Mouse (Mus musculus) adrenal gland, adult 8-10 months (tissue): Measurements from ENCODE around the gene Mapre3. TPM values are rescaled to one million over a fixed set of nuclear protein-coding genes. Genes with fewer than 3 reads are reported as not detected.

Source experiments
- DNase-seq: peaks from one replicate; pipeline ENCODE4 v3.0.0; 2022
- total RNA-seq, 4 experiments: library from RNA; stranded (reverse); gene quantifications; 2 replicates each; pipeline ENCODE4 v1.2.4; 2022

Mapre3 gene
- total RNA-seq: 10 to 100 TPM; 75.9 to 93.2 (median 85.2) TPM

DNA sequence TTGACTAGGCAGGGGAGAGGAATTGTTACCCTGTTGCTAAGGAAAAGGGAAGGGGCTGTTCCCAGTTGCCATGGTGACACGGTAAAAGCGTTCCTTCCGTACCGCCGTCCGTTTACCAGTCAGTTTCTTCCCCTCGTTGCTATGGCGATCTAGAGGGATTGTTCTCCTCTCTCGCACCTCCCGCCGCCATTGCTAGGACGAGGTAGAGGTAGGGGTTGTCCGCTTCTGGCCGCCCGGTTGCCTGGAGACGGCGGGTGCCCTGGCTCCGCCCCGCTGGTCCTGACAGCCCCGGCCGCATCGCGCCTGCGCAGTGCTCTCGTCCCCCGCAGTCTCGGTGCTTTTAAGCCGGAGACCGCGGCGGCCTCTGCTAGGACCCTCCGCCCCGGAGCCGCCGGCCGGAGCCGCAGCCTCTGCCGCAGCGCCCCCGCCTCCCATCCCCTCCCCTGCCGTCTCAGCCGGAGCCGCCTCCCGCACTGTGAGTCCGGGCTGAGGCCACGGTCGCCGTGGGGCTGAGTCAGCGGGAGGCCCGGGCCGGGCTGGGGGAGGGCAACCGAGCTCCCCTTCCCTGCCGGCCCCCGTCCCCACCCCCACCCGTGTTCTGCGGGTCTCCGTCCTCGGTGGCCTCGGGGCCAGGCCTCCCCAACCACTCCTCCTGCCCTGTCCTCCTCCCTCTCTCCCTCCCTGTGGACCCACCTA, at the start of gene Mapre3:
Gene Mapre3 (plus strand): TSS at position 218 of the 696 bp plus-strand sequence.
- peak; percentile 87 for DNase-seq

DNA sequence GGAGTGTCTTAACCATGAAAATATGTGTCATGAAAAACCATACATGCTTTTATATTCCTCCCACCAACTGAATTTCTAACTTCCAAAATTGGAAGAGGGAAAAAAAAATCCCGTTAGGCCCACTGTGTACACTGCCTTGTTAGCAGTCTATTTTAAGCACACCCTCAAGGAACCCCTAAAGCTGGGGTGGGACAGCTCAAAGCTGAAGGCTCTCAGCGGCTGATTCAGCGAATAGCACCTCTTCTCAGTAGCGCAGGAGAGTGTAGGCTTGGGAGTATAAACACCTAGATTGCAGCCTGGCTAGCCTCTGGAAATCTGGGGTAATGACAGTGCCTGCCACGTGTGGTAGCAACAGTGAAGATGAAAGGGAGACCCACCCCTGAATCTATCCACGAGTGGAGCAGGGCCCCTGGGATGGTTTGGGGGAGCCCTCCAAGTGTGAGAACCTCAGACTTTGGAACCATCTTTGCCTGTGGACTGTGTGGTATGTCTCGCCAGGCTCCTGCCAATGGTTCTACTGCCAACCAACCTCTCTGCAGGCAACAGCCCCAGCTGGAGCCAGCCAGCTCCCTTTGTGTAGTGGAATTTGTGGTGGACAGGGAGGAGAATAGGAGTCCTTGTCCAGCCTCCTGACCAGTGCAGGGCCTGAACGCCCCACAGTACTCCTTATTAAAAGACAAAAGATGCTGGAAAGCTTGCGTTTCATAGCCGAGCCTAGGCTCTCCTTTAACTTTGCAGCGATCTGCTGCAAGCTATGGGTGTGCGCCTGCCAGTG, 48.7 kb upstream of the Mapre3 start:
- DNase-seq: no peak

DNA sequence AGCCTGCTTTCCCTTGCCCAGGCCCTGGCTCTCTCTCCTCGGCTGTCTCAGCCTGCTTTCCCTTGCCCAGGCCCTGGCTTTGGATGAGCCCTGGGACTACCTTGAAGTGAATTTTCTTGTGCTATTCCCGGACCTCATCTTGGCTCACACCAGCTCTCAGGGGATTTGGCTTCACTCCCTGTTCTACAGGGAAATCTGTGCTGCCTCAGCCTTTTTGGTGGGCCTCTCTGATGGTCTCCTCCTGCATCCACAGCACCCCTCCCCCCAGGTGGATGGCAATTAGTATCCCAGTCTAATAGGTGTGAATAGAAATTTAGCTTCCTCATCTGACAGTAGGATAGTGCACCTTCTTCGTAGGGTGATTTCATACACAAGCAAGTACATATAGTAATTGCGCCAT, 46.4 kb upstream of the Mapre3 start:
- no peak for DNase-seq

DNA sequence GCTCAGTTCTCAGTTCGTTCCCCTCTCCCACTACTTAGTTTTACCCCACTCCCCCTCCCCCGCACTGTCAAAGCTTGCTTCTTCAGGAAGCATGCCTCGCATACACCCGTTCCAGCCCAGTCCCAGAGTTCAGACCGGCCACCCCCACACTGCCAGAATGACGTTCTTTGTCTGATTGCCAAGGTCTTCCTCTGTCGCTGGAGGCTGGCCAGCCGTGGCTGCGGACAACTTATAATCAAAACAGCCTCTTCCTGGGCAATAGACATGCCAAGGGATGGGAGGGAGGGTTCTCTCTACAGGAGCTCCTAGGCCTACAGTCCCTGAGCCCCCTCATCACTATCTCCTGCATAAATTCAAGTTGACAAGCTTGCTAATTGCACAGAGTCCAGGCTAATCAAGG, 45.8 kb upstream of the Mapre3 start:
- peak; percentile 74 for DNase-seq

DNA sequence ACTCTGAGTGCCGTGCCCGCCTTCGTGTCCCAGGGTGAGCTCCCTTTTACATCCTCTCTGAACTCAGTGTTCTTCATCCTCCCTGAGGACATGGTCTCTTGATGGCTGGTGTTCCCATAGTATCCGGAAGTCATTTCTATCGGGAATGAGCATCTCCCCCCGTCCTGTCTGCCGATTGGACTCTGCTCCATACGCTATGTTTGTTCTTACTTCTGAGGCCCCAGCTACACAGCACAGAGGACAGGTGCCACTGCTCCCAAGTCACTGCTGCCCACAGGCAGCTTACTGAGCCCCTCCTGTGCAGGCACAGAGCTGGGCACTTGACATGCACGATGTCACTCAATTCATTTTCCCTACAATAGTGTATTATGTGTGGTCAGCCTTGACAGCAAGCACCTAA, 45.4 kb upstream of the Mapre3 start:
- no peak for DNase-seq

DNA sequence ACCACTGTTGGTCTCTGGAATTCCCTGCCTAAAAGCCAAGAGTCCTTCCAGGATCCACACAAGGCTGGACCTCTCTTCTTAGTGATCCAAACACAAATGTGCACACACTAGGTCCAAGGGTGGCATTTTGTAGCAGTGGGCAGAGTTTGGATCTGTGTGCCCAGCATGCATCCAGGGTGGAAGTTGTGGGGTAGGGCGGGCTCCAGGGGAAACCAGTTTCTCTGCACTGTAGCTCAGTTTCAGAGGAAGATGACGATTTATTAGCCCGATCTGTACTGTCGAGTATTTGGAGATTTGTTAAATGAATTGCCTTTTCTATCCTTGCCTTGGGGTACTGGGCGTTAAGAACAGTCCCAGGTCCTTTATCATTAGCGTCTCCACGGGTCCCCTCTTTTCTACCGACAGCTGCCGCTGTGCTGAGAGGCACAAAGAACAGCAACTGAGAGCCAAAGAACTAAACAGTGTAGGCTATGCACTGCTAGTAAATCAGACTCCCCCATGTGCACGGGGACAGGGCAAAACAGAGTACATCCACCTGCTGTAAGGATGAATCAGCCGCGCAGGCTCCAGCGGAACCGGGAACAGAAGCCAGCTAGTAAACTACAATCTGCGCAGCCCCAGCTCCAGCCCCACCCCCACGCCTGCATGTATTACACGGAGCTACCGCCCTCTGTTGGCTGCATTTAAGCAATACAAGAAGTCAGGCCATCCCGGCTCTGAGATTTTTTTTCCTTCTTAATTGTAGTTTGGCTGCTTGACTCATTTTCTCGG, 39.7 kb upstream of the Mapre3 start:
- peak; percentile 73 for DNase-seq

DNA sequence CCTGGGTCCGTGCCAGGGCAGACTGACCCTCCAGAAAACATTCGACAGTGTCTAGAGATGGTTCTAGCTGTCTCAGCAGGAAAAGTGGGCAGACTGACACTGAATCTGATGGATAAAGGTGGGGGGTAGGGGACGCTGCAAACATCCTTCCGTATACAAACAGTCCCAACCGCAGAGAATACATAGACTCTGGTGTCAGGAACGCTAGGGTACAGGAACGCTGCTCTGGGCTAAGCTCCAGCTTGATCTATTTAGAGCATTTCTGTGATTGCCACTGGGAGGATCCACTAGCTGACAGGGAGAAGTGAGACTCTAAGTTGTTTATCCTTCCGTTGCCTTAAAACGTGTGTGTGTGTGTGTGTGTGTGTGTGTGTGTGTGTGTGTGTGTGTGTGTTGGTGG, 33.7 kb upstream of the Mapre3 start:
- no peak for DNase-seq

DNA sequence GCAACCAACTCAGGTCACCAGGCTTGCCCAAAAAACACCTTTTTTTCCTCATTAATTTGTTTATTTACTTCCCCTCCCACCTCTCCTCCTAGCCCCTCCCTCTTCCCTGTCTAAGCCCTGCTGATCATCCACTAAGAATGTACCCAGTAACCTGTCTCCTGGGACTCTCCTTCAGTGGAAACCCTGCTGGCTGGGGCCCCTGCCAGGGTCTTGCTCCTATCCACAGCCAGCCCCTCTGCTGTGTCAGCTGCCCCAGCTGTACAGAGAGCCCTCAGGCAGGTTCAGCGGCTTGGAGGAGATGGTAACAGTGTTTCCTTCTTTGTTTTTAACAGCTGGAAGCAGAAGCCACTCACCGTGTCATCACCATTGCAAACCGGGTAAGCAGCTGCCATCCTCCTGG, 33.3 kb upstream of the Mapre3 start:
- no peak for DNase-seq

DNA sequence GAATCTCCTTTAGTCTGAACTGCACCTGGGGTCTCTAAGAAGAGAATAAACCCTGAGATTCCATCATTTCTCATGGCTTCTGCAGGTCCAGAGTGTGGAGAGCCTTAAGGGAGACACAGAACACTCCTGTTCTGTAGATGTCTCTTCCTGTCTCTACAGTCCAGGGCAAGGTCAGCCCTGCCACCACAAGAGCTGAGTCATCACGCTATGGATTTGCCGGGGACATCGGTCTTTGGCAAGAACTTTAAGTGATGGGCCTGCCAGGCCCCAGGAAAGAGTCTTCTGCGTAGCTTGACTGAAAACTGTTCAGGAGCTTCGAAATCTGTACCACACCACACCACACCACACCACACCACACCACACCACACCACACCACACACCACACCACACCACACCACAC, 27.1 kb upstream of the Mapre3 start:
- DNase-seq: peak; percentile 67

DNA sequence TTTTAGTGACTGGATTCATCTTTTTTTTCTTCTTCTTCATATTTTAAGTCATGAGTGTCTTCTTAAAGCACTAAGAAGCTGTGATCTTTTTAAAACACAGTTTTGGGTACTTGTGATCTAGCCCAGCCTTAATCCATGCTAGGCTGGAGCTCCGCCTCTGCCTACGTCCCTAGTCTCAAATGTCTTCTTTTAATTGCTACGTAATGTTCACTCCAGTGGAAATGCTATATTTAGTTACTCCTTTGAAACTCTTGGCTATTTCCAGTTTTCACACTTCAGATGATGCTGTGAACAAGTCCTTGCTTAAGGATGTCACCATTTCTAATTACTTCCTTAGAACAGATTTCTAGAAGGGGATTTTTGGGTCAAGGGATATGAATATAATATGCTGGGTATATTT, 24.4 kb upstream of the Mapre3 start:
- DNase-seq: no peak

DNA sequence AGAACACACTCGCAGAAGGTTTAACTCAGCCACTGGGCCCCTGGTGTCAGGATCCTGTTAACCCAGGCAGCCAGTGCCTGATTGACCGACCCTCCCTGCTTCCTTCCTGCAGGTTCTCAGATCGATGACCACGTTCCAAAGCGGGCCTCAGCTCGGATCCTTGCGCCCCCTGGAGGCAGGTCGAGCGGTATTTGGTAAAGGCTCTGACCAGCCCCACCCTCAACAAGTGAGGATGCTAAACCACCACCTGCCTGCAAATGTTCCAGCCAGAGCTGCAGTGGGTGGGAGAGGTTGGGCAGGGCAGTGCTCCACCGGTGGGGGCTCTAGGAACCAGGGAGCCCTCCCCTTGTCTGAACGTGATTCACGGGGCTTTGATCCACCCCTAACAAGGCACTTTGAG, 18.3 kb upstream of the Mapre3 start:
- DNase-seq: peak; percentile 45

DNA sequence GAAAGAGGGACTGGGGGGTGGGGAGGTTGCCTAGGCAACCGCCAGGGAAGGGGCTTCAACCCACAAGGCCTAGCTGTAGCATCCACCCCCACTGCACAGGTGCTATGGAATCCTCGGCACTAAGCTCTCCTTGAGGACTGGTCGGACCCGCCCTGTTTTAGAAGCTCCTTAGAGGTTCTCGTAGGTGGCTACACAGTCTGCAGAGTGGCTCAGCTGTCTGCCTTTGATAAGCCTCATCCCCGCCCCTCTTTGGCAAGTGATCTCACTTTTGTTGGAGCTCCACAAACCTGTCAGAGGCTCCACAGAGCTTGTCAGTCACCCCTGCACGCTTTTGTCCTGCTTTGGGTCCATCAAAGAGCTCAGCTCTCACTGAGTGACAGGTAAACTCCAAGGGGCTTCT, 17.0 kb upstream of the Mapre3 start:
- no peak for DNase-seq

DNA sequence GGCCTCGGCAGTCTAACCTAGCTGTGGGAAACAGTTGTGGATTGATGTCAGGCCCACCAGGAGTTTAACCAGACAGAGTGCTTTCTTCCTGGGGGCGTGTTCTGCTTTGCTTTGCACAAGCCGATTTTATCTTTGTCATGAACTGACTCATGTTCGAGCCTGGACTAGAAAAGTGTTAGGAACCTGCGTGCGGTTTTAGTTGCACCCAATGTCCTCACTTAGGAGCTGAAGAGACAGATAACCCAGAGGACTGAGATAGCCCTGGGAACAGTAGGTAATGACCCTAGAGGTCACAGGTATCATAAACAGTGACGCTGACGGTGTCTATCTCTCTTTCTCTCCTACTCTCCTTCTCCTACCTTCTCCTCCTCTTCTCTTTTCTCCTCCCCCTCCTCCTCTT, 16.5 kb upstream of the Mapre3 start:
- DNase-seq: no peak

DNA sequence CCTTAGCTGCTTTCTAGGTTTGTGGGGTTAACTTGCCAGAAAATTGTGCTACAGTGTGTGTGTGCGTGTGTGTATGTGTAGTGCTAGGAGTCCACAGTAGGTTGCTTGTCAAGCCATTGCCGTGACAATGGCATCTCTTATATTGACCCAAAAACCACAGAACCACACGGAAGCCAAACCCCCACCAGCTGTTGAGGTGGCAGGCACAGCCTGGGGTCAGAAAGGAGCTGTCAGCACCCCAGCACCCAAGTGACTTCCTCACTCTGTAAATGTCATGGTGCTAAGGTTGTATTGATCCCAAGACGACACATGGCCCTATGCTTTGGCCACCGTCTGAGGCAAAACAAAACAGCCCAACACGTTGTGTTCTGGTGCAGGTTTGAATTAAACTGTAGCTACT, 15.5 kb upstream of the Mapre3 start:
- no peak for DNase-seq

DNA sequence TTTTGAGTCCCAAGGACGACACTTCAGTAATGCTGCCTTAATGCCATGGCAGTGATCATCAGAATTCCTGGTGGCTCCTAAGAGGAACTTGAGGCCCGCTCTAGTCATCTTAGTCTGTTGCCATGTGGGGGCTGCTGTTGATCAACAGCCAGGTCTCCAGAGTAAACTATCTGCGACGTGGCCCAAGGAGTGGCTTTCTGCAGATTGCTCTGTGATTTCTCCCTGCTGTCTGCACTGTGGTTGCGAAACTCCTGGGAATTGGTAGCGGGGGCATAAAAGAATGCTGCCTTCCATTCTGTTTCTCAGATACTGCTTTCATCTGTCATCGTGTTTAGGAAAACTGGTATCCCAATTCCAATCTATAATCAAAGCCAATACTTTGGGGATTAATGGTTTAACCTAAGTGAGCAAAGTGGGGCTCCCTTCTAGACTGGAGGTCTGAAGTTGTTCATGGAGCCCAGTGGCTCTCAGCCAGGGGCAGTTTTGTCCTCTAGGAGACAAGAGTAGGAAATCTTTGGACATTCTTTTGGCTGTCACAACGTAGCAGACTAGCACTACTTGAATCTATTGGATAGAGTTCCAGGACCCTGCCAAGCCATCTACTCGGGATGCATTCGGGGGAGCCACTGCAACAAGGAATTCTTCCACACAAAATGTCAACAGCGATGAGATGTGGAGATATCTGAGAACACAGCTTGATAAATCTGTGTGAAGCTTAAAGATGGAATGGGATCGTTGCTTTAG, 11.5 kb upstream of the Mapre3 start:
- DNase-seq: no peak

DNA sequence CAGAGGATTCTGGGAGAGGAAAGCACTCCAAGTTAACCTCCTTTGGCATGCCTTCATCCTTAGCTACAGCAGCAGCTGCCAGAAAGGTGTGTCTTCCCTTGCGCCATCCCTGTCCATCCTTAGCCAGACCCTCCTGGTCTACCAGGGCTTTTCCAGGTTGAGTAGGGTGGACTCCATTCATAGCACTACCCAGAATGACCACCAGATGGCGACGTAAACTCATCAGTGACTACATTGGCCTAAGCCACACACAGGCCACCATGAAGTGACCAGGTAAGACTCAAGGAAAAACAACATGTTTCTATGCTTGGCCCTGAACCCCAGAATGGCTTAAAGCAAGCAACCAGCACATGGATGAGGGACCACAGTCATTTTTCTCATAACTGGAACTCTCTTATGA, 8.3 kb upstream of the Mapre3 start:
- DNase-seq: peak; percentile 76

DNA sequence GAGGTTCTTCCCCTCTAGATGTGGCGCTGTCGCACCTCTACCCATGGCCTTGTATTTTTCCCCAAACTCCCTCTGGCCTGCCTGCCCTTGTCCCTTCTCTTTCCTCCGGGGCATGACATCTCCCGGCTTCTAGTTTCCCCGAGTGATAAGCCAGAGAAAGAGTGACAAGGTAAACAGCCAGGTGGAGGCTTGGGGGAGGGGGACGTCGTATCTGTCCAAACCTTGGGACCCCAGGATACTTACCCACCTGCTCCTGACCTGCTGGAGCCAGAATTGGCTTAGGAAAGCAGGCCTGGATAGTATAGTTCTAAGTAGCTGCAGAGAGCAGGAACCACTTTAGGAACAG, 652 bp downstream of the Mapre3 start:
- no peak for DNase-seq

DNA sequence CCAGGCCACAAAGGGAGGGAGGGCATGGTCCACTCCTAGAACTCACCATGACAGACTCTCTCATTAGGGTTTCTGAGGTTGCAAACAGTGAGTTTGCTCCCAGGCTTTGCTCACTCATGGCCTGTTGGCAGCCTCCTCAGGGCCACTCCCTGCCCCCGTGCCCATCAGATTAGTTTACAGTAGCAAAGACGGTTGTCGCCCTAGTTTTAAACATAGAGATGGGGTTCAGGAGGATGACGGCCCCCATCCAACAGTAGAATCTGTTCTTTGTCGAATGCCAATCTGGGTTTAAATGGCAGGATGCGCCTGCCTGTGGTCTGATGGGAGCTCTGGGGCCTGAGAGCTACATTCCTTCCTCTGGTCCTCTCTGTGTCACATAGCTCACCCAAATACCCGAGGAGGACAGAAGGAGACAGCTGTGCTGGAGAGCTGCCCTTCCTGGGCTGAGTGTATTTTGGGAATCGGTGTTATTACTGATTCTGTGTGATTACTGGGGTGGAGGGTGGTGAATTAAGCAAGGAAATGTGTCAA, 1.9 kb downstream of the Mapre3 start:
- no peak for DNase-seq

DNA sequence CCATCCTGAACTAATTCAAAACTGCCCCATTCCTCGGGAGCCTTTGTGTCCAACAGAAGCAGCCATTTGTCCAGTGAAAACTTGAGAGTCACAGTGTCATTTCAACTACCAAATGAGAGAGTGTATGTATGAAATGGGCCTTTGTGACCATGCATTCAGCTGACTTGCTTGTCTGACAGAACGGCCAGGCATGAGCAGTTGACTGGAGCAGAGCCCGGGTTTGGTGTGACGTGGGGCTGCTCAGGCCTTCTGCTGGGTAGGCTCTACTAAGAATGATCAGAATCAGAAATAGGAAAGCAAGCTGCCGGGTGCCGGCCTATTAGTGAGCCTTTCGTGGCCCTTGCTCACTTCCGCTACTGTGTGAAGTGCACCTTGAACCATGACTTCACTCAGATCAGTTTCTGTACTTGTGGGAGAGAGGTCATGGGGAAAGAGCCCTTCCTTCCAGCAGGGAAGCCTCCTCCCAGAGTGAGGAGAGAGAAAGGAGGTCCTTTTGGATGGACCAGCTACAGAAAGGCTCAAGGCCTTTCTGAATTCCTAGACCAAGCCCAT, 4.4 kb downstream of the Mapre3 start:
- no peak for DNase-seq

DNA sequence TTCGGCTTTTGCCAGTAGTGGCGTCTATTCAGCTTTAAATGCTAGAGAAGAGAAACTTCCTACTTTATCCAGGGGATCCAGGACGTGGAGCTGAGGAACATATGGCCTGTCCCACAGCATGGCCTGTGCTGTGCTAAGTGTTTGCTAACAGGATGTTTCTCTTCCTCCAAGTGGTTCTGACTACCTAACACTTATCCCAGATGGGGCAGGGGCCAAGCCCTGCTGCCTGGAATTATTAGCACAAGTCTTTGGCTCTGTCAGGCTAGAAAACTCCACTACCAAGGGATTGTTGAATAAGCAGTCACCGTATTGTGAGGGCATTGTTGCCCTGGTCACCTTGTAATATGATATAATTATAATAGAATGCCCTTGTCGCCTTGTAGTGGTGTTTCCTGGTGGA, 8.2 kb downstream of the Mapre3 start:
- no peak for DNase-seq

DNA sequence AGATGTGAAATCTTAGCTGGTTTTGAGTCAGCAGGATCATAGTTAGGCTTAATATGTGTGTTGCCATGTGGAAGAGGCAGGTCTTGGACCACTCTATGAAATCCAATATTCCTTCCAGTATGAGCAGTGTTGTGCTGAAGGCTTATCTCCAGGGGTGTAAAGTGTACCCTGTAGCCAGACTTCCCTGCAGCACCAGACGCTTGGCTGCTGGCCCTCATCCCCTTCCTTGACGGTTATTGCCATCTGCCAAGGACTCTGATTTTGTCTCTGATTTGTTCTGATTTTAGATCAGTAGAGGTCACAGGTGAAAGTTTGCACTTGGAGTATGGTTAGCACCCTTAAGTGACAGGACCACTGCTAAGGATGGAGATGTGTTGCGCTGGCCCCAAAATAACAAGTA, 8.7 kb downstream of the Mapre3 start:
- no peak for DNase-seq
